Mouse (Mus musculus) heart, embryonic 14.5 days (tissue): ENCODE measurements at regions not wholly inside any gene's neighbourhood (a gene's known extent, or its start where the extent isn't known, plus 50 kb on each side); places are given as distances from the start of the nearest gene placed in this dataset.

Source experiments
- ATAC-seq: fragments of 200-750 bp; cut with Nextera tagmentation; 2 replicates; pipeline ENCODE4 v1.8.0; 2017; ENCODE audit warnings: low read depth, moderate TSS enrichment; ENCODE audit not compliant: insufficient number of reproducible peaks, insufficient read depth, low FRiP score
- H3K27ac ChIP-seq, 2 experiments: fragments of 200-500 bp in 1 of 2; fragments of 300-500 bp in 1 of 2; sonication (generic) in 1 of 2; replicated peaks in 1 of 2; 2 replicates each; pipeline ENCODE4 v1.5.1; 2012 to 2014; ENCODE audit warnings: low read depth in 2 of 2, low read length in 2 of 2, control low read depth in 1 of 2, mild to moderate bottlenecking in 1 of 2, mixed read lengths in 1 of 2; ENCODE audit not compliant: control insufficient read depth in 1 of 2, insufficient read depth in 1 of 2
- H3K27me3 ChIP-seq: fragments of 300-500 bp; sonication (generic); 2 replicates; pipeline ENCODE4 v1.6.1; 2014; ENCODE audit warnings: mild to moderate bottlenecking, low read length, control low read depth; ENCODE audit not compliant: control insufficient read depth, insufficient read depth
- H3K36me3 ChIP-seq: fragments of 300-500 bp; sonication (generic); 2 replicates; pipeline ENCODE4 v1.6.1; 2014; ENCODE audit warnings: mild to moderate bottlenecking, control low read depth, low read length, mixed read lengths; ENCODE audit not compliant: control insufficient read depth, insufficient read depth
- H3K4me1 ChIP-seq, 2 experiments: fragments of 200-500 bp in 1 of 2; fragments of 300-500 bp in 1 of 2; sonication (generic) in 1 of 2; 2 replicates each; pipeline ENCODE4 v1.6.1; 2012 to 2014; ENCODE audit warnings: low read length in 2 of 2, control low read depth in 1 of 2, mixed read lengths in 1 of 2; ENCODE audit not compliant: control insufficient read depth in 2 of 2, insufficient read depth in 2 of 2
- H3K4me2 ChIP-seq: fragments of 300-500 bp; sonication (generic); 2 replicates; pipeline ENCODE4 v1.6.1; 2014; ENCODE audit warnings: mild to moderate bottlenecking, low read length
- H3K4me3 ChIP-seq, 2 experiments: fragments of 200-500 bp in 1 of 2; fragments of 300-500 bp in 1 of 2; sonication (generic) in 1 of 2; 2 replicates each; pipeline ENCODE4 v1.5.1; 2012 to 2014; ENCODE audit warnings: low read length in 2 of 2, mild to moderate bottlenecking in 2 of 2, control low read depth in 1 of 2, low read depth in 1 of 2, moderate library complexity in 1 of 2; ENCODE audit not compliant: control insufficient read depth in 1 of 2, insufficient read depth in 1 of 2
- H3K9ac ChIP-seq: fragments of 300-500 bp; sonication (generic); 2 replicates; pipeline ENCODE4 v1.6.1; 2014; ENCODE audit warnings: mild to moderate bottlenecking, low read length
- H3K9me3 ChIP-seq: fragments of 300-500 bp; sonication (generic); 2 replicates; pipeline ENCODE4 v1.6.1; 2016; ENCODE audit warnings: low read length, control low read depth; ENCODE audit not compliant: control insufficient read depth
- WGBS: fragments of 180-500 bp; shearing (Covaris S2); extraction: QIAGEN DNeasy Blood & Tissue Kit; methylation state at CpG from one replicate; pipeline ENCODE4 v1.1.7; 2014; 5-methylcytosine and 5-hydroxymethylcytosine counted together

- ATAC-seq, result no peak
- no peaks in the 10 kb centered on the region for H3K4me1 ChIP-seq
- no peak overlapping the region for H3K9ac ChIP-seq
- H3K36me3 ChIP-seq, result no peaks in the 10 kb centered on the region
- H3K27me3 ChIP-seq, result no peaks in the 10 kb centered on the region
- H3K4me3 ChIP-seq, result no peak overlapping the region
- WGBS, result 85% methylated on average over 12 of the region's 12 CpGs
- H3K9me3 ChIP-seq, result no peaks in the 10 kb centered on the region
- H3K27ac ChIP-seq, result no peak overlapping the region
- H3K4me2 ChIP-seq, result no peak overlapping the region
These were observed 208.1 kb upstream of the Clint1 start for GRCm38 (mm10) chr11:45643629-45644325.

- 61% methylated on average over 3 of the region's 3 CpGs for WGBS
- no peak overlapping the region for H3K27ac ChIP-seq
These were observed 206.0 kb upstream of the Clint1 start for GRCm38 (mm10) chr11:45645815-45646214.

GRCm38 (mm10) chr11:45647888-45648287, 204.0 kb upstream of the Clint1 start:
- ATAC-seq, result no peak
- Histone ChIP-seq H3K4me2 (no peak overlapping the region), H3K9ac (no peak overlapping the region), H3K36me3 (no peaks in the 10 kb centered on the region), H3K27ac (no peak overlapping the region), H3K4me3 (no peak overlapping the region), H3K9me3 (no peaks in the 10 kb centered on the region), H3K27me3 (no peaks in the 10 kb centered on the region), H3K4me1 (no peaks in the 10 kb centered on the region)
- WGBS, result 66% methylated on average over 3 of the region's 3 CpGs

More at GRCm38 (mm10) chr11:45645815-45646214, 206.0 kb upstream of the Clint1 start:
- no peak overlapping the region for H3K4me3 ChIP-seq
- H3K4me2 ChIP-seq, result no peak overlapping the region
- H3K27me3 ChIP-seq, result no peaks in the 10 kb centered on the region
- ATAC-seq, result no peak
- H3K9ac ChIP-seq, result no peak overlapping the region
- H3K9me3 ChIP-seq, result no peaks in the 10 kb centered on the region
- no peaks in the 10 kb centered on the region for H3K36me3 ChIP-seq
- H3K4me1 ChIP-seq, result no peaks in the 10 kb centered on the region

GRCm38 (mm10) chr11:45656260-45656659, 195.6 kb upstream of the Clint1 start:
- no peaks in the 10 kb centered on the region for H3K4me1 ChIP-seq
- H3K4me3 ChIP-seq, result no peak overlapping the region
- H3K36me3 ChIP-seq, result no peaks in the 10 kb centered on the region
- 0 out of 2 replicates have a peak, but pooled peaks cover 3% of the 10 kb centered on the region for H3K9me3 ChIP-seq
- H3K9ac ChIP-seq, result no peak overlapping the region
- 91% methylated on average over 4 of the region's 4 CpGs for WGBS
- no peak for ATAC-seq
- no peak overlapping the region for H3K4me2 ChIP-seq
- no peak overlapping the region for H3K27ac ChIP-seq
- H3K27me3 ChIP-seq, result no peaks in the 10 kb centered on the region

- WGBS, result 53% methylated on average over 8 of the region's 8 CpGs
These were observed 181.6 kb upstream of the Clint1 start for GRCm38 (mm10) chr11:45670156-45670830.

GRCm38 (mm10) chr11:45678666-45679292, 173.1 kb upstream of the Clint1 start:
- H3K27ac ChIP-seq, result peak overlapping the region; percentile 6 to 34; a peak in 3 of 4 replicates
- no peak overlapping the region for H3K9ac ChIP-seq
- WGBS, result 54% methylated on average over 11 of the region's 11 CpGs
- no peaks in the 10 kb centered on the region for H3K36me3 ChIP-seq
- ATAC-seq, result no peak
- 0 out of 2 replicates have a peak overlapping the region, but pooled peaks have one; percentile 12 for H3K4me2 ChIP-seq
- H3K4me1 ChIP-seq, result peaks cover 8 to 9% of the 10 kb centered on the region in 2 experiments
- no peaks in the 10 kb centered on the region for H3K9me3 ChIP-seq
- H3K27me3 ChIP-seq, result no peaks in the 10 kb centered on the region
- H3K4me3 ChIP-seq, result no peak overlapping the region

More at GRCm38 (mm10) chr11:45670156-45670830, 181.6 kb upstream of the Clint1 start:
- no peak overlapping the region for H3K4me3 ChIP-seq
- no peaks in the 10 kb centered on the region for H3K9me3 ChIP-seq
- no peak overlapping the region for H3K27ac ChIP-seq
- no peaks in the 10 kb centered on the region for H3K4me1 ChIP-seq
- no peak for ATAC-seq
- no peak overlapping the region for H3K4me2 ChIP-seq
- H3K36me3 ChIP-seq, result no peaks in the 10 kb centered on the region
- no peak overlapping the region for H3K9ac ChIP-seq
- no peaks in the 10 kb centered on the region for H3K27me3 ChIP-seq

- H3K4me2 ChIP-seq, result no peak overlapping the region
- peak overlapping the region; percentile 34 to 69 for H3K27ac ChIP-seq
- H3K4me3 ChIP-seq, result no peak overlapping the region
- WGBS, result 65% methylated on average over 9 of the region's 9 CpGs
- H3K9ac ChIP-seq, result no peak overlapping the region
- no peaks in the 10 kb centered on the region for H3K9me3 ChIP-seq
- H3K27me3 ChIP-seq, result no peaks in the 10 kb centered on the region
- H3K4me1 ChIP-seq, result peaks cover 9 to 13% of the 10 kb centered on the region in 2 experiments
- no peaks in the 10 kb centered on the region for H3K36me3 ChIP-seq
- no peak for ATAC-seq
These were observed 172.6 kb upstream of the Clint1 start for GRCm38 (mm10) chr11:45679293-45679673.
